Mouse (Mus musculus): ENCODE data around the gene Ankrd13b.

GRCm38 (mm10) chr11:77514281-77514831 lies 24.9 kb upstream of the Ankrd13b start:
- TF ChIP-seq POLR2A (IDR thresholded peaks at IDR 0.05; ENCODE audit: control insufficient read depth, low read depth, low read length) = no peak
- no peak for TF ChIP-seq CTCF (IDR thresholded peaks at IDR 0.05; ENCODE audit: control insufficient read depth, insufficient read depth, insufficient replicate concordance, low read depth, low read length)
